Mouse (Mus musculus) heart, embryonic 16.5 days (tissue): Measurements from ENCODE around the gene Eif6. TPM values are rescaled to one million over a fixed set of nuclear protein-coding genes. Genes with fewer than 3 reads are reported as not detected.

Experiments used
- ATAC-seq: fragments of 200-750 bp; cut with Nextera tagmentation; replicated peaks from 2 replicates; pipeline ENCODE4 v1.8.0; 2017; ENCODE audit warnings: moderate number of reproducible peaks; ENCODE audit not compliant: insufficient read depth, low FRiP score; ENCODE audit errors: extremely low read depth
- H3K27ac ChIP-seq: fragments of 300-500 bp; sonication (generic); 2 replicates; pipeline ENCODE4 v1.5.1; 2014; ENCODE audit warnings: mild to moderate bottlenecking, low read length, control low read depth, moderate library complexity
- H3K27me3 ChIP-seq: fragments of 300-500 bp; sonication (generic); 2 replicates; pipeline ENCODE4 v1.6.1; 2014; ENCODE audit warnings: low read length, mixed read lengths; ENCODE audit not compliant: control insufficient read depth, insufficient read depth
- H3K36me3 ChIP-seq: fragments of 300-500 bp; sonication (generic); 2 replicates; pipeline ENCODE4 v1.6.1; 2014; ENCODE audit not compliant: control insufficient read depth, insufficient read depth
- H3K4me1 ChIP-seq: fragments of 300-500 bp; sonication (generic); 2 replicates; pipeline ENCODE4 v1.6.1; 2014; ENCODE audit warnings: low read length, mixed read lengths; ENCODE audit not compliant: control insufficient read depth, insufficient read depth
- H3K4me2 ChIP-seq: fragments of 300-500 bp; sonication (generic); 2 replicates; pipeline ENCODE4 v1.6.1; 2014; ENCODE audit warnings: low read depth, mild to moderate bottlenecking, control low read depth, low read length
- H3K4me3 ChIP-seq: fragments of 300-500 bp; sonication (generic); 2 replicates; pipeline ENCODE4 v1.5.1; 2014; ENCODE audit warnings: mild to moderate bottlenecking, control low read depth, low read length
- H3K9ac ChIP-seq: fragments of 300-500 bp; sonication (generic); 2 replicates; pipeline ENCODE4 v1.6.1; 2014; ENCODE audit warnings: low read length, control low read depth
- H3K9me3 ChIP-seq: fragments of 300-500 bp; sonication (generic); replicated peaks from 2 replicates; pipeline ENCODE4 v1.6.1; 2016; ENCODE audit warnings: low read length; ENCODE audit not compliant: control insufficient read depth
- WGBS: fragments of 180-500 bp; shearing (Covaris S2); extraction: QIAGEN DNeasy Blood & Tissue Kit; methylation state at CpG from one replicate; pipeline ENCODE4 v1.1.7; 2014; 5-methylcytosine and 5-hydroxymethylcytosine counted together
- polyA plus RNA-seq: library from polyadenylated mRNA; unstranded; fragments of >200 nt; fragmentation: Nextera tagmentation; extraction: Ambion mirVana; gene quantifications from 2 replicates; pipeline ENCODE4 v1.2.1, GENCODE M21; 2015

Eif6 gene
- polyA plus RNA-seq, 1 experiment from 2014 or later = 125 TPM

DNA sequence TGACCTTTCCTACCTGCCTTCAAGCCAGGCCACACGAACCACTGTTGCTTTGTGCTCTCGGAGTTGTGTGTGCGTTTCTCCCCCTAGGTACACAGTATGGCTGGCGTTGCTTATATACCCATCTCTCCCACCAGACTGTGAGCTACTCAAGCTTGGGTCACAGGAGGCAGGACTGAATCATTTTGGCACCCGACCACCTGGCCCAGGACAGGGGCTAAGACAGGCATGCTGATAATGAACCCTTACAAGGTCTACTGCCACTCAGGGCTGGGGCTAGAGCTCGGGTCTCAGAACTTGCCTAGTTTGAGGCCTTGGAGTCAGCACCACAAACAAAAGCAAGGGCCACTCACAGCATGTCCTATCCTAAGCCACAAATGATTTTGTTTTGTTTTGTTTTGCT, 34.9 kb upstream of the Eif6 start:
- H3K9ac ChIP-seq = no peak overlapping the region
- peaks cover 4% of the 10 kb centered on the region for H3K36me3 ChIP-seq
- H3K9me3 ChIP-seq = no peaks in the 10 kb centered on the region
- 91% methylated on average over 6 of the region's 6 CpGs for WGBS
- H3K27me3 ChIP-seq = no peaks in the 10 kb centered on the region
- no peak overlapping the region for H3K4me2 ChIP-seq
- ATAC-seq = no peak
- H3K4me1 ChIP-seq = no peaks in the 10 kb centered on the region
- H3K27ac ChIP-seq = no peak overlapping the region
- no peak overlapping the region for H3K4me3 ChIP-seq

DNA sequence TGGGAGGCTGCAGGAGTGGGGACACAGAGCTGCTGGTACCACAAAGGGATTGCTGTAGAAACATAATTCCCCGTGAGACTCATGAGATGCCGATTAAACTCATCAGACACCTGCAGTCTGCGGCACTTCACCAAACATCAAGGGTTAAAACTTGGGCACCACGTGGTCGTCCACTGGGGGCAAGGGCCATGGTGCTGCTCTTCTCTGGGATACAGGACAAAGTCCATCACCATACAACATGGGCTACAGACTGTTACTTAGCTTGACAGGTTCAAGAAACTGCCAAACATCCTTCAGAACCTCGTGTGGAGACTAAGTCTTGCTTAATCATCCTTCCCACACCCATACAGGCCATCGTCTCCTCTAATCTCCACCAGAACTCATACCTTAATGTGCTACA, 33.4 kb upstream of the Eif6 start:
- H3K9ac ChIP-seq = no peak overlapping the region
- no peak overlapping the region for H3K4me3 ChIP-seq
- no peak overlapping the region for H3K27ac ChIP-seq
- no peak overlapping the region for H3K4me2 ChIP-seq
- no peak for ATAC-seq
- H3K36me3 ChIP-seq = peaks cover 4% of the 10 kb centered on the region; the same call in 1 of the 2 replicates
- no peaks in the 10 kb centered on the region for H3K27me3 ChIP-seq
- 85% methylated on average over 7 of the region's 7 CpGs for WGBS
- H3K4me1 ChIP-seq = no peaks in the 10 kb centered on the region
- H3K9me3 ChIP-seq = no peaks in the 10 kb centered on the region

DNA sequence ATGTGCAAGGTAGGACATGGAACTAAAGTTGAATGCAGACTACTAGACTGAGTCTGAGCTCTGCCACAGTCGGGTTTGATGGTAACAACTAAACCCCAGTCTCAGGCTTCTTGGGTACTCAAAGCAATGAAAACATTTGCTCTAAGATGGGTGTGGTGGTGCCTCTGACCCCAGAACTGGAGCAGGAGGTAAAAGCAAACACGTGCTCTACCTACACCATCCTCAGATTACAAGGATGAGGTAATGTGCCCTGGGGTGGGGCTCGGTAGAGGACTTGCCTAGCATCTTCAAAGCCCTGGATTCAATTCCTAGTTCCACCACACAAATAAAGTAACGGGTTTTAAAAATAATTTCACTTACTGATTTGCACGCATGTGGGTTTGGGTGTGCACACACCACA, 25.8 kb upstream of the Eif6 start:
- Histone ChIP-seq H3K4me3 (no peak overlapping the region), H3K36me3 (peaks cover 30% of the 10 kb centered on the region), H3K9ac (no peak overlapping the region), H3K4me1 (no peaks in the 10 kb centered on the region), H3K4me2 (no peak overlapping the region), H3K27me3 (no peaks in the 10 kb centered on the region), H3K9me3 (no peaks in the 10 kb centered on the region), H3K27ac (no peak overlapping the region)
- ATAC-seq = no peak
- 87% methylated on average over 5 of the region's 5 CpGs for WGBS

DNA sequence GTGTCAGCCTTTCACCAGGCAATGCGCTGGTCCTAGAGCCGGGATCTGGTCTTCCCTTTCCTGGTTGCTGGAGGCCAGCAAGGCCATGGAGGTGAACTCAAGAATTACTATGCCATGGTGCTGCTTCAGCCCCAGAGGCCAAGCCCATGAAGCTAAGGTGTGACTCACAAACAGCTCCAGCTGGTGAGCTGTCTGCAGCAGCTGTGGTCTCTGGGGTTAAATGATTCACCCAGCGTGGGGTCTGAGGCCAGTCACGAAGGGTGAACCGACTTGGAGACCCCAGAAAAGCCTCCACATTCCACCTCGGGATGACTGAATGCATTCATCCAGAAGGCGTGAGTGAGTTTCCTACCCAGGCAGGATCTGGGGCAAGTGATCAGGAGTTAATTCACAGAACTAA, 23.4 kb upstream of the Eif6 start:
- H3K4me3 ChIP-seq = no peak overlapping the region
- WGBS = 88% methylated on average over 7 of the region's 7 CpGs
- peaks cover 31% of the 10 kb centered on the region for H3K36me3 ChIP-seq
- H3K4me1 ChIP-seq = no peaks in the 10 kb centered on the region
- no peak overlapping the region for H3K9ac ChIP-seq
- no peak overlapping the region for H3K27ac ChIP-seq
- no peaks in the 10 kb centered on the region for H3K27me3 ChIP-seq
- no peak for ATAC-seq
- H3K4me2 ChIP-seq = no peak overlapping the region
- H3K9me3 ChIP-seq = no peaks in the 10 kb centered on the region

DNA sequence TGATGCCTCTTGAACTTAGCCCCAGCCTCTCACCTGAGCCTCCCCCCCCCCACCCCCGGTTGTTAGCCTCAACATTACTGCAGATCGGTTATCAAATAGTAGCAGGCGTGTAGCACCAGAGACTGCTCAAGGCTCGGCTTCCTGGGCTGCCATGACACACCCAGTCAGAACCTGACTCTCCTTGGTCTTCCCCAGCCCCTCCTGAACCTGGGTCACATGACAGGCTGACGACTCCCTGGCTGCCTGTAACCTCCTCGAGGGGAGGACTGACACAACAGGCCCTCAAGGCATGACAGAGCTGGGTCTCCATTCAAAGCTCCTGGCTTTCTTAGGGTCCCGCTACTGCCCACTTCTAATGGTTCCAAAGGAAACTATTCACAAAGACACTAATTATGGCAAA, 22.7 kb upstream of the Eif6 start:
- H3K4me3 ChIP-seq = no peak overlapping the region
- no peak overlapping the region for H3K27ac ChIP-seq
- no peaks in the 10 kb centered on the region for H3K27me3 ChIP-seq
- H3K9ac ChIP-seq = no peak overlapping the region
- 64% methylated on average over 7 of the region's 7 CpGs for WGBS
- H3K4me1 ChIP-seq = no peaks in the 10 kb centered on the region
- peaks cover 34% of the 10 kb centered on the region for H3K36me3 ChIP-seq
- H3K4me2 ChIP-seq = no peak overlapping the region
- no peaks in the 10 kb centered on the region for H3K9me3 ChIP-seq
- ATAC-seq = no peak

DNA sequence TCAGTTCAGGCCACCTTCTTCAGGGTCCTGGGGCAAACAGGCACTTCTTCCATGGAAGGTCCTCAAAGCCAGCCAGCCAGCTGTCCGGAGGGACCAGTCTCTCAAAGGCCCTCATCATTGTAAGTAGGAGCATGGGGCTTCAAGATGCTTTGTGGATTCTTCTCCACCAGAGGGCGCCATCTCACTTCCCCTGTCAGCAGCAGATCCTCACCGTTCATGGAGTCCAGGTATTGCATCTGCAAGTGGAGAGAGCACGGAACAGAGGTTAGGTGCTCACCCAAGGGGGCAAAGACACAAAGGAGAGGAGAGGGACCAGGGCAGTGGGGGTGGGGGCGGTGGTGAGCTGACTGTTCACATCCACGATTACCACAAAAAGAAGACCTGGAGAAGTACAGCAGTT, 21.6 kb upstream of the Eif6 start:
- ATAC-seq = no peak
- Histone ChIP-seq H3K4me2 (no peak overlapping the region), H3K27me3 (no peaks in the 10 kb centered on the region), H3K9me3 (no peaks in the 10 kb centered on the region), H3K27ac (no peak overlapping the region), H3K9ac (no peak overlapping the region), H3K36me3 (peaks cover 32% of the 10 kb centered on the region), H3K4me1 (no peaks in the 10 kb centered on the region), H3K4me3 (no peak overlapping the region)
- WGBS = 33% methylated on average over 6 of the region's 6 CpGs

DNA sequence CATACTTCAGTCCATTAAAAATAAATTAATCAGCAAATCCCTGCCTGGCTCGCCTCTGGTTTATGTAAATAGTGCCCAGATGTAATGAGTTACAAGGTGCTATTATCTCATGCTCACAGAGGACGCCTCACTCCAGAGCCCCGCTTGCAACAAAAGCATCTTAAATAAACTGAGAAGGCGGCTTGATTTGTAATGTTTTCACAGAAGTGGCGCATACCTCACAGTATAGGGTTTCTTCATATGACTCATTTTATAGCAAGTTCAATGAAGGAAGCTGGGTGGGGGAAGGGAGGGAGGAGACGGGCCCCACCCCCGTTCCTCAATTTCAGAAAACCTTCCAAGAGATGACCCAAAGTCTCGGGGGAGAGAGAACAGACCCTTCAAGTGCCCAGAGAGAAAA, 20.2 kb upstream of the Eif6 start:
- WGBS = 86% methylated on average over 8 of the region's 8 CpGs
- H3K9me3 ChIP-seq = no peaks in the 10 kb centered on the region
- H3K4me1 ChIP-seq = no peaks in the 10 kb centered on the region
- H3K4me2 ChIP-seq = no peak overlapping the region
- peaks cover 23% of the 10 kb centered on the region for H3K36me3 ChIP-seq
- no peak overlapping the region for H3K4me3 ChIP-seq
- no peak overlapping the region for H3K27ac ChIP-seq
- H3K27me3 ChIP-seq = no peaks in the 10 kb centered on the region
- no peak overlapping the region for H3K9ac ChIP-seq
- no peak for ATAC-seq

DNA sequence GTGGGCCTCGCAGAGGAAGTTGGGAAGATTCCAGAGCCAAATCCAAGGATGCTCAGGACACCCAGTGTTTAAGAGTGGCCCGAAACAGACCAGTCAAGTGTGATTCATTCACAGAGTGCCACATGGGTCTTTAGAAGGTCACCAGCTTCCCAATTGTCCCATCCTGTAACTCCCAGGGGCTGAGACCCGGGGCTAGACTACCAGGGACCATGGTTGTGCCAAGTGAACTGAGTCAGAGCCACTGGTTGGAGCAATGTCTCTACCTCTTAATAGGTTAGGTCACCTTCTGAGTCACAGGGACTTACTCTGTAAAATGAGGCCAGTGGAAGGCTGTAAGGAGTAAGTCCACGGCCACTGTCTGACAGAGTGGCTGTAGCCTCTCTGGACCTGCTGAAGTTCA, 12.2 kb upstream of the Eif6 start:
- ATAC-seq = no peak

DNA sequence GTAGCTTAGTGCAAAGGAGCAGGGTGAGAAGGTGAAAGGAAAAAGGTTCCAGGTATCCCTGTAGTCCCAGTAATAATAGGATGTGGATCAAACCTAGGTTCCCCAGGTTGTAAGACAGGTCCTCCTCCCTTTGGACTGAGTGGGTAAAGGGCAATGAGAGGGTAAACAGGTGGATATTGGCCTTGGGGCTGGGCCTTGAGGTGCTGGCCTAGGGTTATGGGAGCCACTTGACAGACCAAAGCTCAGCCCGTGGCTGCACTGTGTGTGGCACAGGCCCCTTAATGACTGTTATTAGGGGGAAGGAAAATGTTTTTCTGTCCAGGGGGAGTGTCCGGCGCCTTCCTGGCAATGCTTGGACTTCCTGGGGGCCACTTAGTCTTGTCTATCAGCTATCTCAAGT, 11.2 kb upstream of the Eif6 start:
- no peak overlapping the region for H3K27ac ChIP-seq

More for the DNA sequence above, 12.2 kb upstream of the Eif6 start:
- Histone ChIP-seq H3K4me1 (no peaks in the 10 kb centered on the region), H3K9ac (no peak overlapping the region), H3K36me3 (no peaks in the 10 kb centered on the region), H3K9me3 (no peaks in the 10 kb centered on the region), H3K4me3 (no peak overlapping the region), H3K27ac (no peak overlapping the region), H3K27me3 (no peaks in the 10 kb centered on the region), H3K4me2 (no peak overlapping the region)
- WGBS = 79% methylated on average over 4 of the region's 4 CpGs

DNA sequence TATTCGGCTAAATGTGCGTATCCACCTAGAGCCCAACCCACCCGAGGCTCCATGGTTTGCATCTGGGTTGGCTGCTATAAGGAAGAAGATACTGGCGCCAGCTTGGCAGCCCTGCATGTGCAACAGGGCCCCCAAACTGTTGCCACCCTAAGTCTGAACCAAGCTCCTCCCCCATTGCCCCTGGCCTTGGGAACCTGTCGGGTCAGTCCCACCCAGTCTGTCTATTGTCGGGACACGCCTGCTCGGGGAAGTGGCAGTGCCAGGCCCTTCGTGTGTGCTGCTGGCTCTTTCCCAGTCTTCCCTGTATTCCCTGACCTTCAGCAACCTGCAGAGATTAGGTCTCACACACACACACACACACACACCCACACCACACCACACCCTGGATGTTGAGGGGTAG, 8.0 kb upstream of the Eif6 start, which contains the start of gene Fam83c:
Gene Fam83c (minus strand): TSS at position 123 of the 400 bp plus-strand sequence.
- H3K36me3 ChIP-seq = no peaks in the 10 kb centered on the region
- 54% methylated on average over 9 of the region's 9 CpGs for WGBS
- H3K27ac ChIP-seq = no peak within 1 kb of the TSS
- H3K27me3 ChIP-seq = no peaks in the 10 kb centered on the region; the same call in 1 of the 2 replicates
- H3K9ac ChIP-seq = no peak within 1 kb of the TSS
- H3K4me1 ChIP-seq = no peaks in the 10 kb centered on the region
- H3K9me3 ChIP-seq = no peaks in the 10 kb centered on the region
- ATAC-seq = no peak
- no peak within 1 kb of the TSS for H3K4me3 ChIP-seq
- H3K4me2 ChIP-seq = no peak within 1 kb of the TSS

More for the DNA sequence above, 11.2 kb upstream of the Eif6 start:
- Histone ChIP-seq H3K4me3 (no peak overlapping the region), H3K27me3 (no peaks in the 10 kb centered on the region), H3K4me2 (no peak overlapping the region), H3K9me3 (no peaks in the 10 kb centered on the region), H3K36me3 (no peaks in the 10 kb centered on the region), H3K4me1 (no peaks in the 10 kb centered on the region), H3K9ac (no peak overlapping the region)
- ATAC-seq = no peak
- 50% methylated on average over 3 of the region's 3 CpGs for WGBS
